Mouse (Mus musculus): ENCODE measurements around the gene Pnpla3. TPM values are rescaled to one million over a fixed set of nuclear protein-coding genes. Genes with fewer than 3 reads are reported as not detected.

Gene Pnpla3
- total and polyA plus RNA-seq, 2 experiments, result 2.6 to 10.6 TPM

- Histone ChIP-seq H3K36me3 (ENCODE audit: control insufficient read depth, insufficient read depth, low read length) (no peaks in the 10 kb centered on the region), H3K4me1 (ENCODE audit: control insufficient read depth, insufficient read depth, low read length) (peaks cover 9% of the 10 kb centered on the region; the same call in 1 of the 2 replicates), H3K27ac (replicated peaks; ENCODE audit: insufficient read depth, low read depth, low read length) (no peak overlapping the region), H3K9ac (ENCODE audit: low read depth, low read length) (no peak overlapping the region), H3K4me3 (ENCODE audit: insufficient read depth, low read depth, low read length) (no peak overlapping the region), H3K27me3 (ENCODE audit: control insufficient read depth, insufficient read depth, low read length) (no peaks in the 10 kb centered on the region), H3K79me2 (ENCODE audit: control insufficient read depth, insufficient read depth, low read length) (no peaks in the 10 kb centered on the region)
- DNase-seq (ENCODE audit: extremely low read depth, low read depth, low spot score), result no peak
- 49% methylated on average over 6 of the region's 6 CpGs for WGBS
- TF ChIP-seq POLR2A (IDR thresholded peaks at IDR 0.05; ENCODE audit: extremely low read depth, insufficient read depth, low read length) (no peak), CTCF (IDR thresholded peaks at IDR 0.05; ENCODE audit: low read depth, low read length) (no peak)
These were observed 5.8 kb upstream of the Pnpla3 start for GRCm38 (mm10) chr15:84161871-84162270.

GRCm38 (mm10) chr15:84166818-84167217 is 819 bp upstream of the Pnpla3 start:
- Histone ChIP-seq H3K4me3 (ENCODE audit: insufficient read depth, low read depth, low read length) (no peak overlapping the region), H3K27me3 (ENCODE audit: control insufficient read depth, insufficient read depth, low read length) (no peaks in the 10 kb centered on the region), H3K79me2 (ENCODE audit: control insufficient read depth, insufficient read depth, low read length) (no peaks in the 10 kb centered on the region), H3K27ac (replicated peaks; ENCODE audit: insufficient read depth, low read depth, low read length) (no peak overlapping the region), H3K4me1 (ENCODE audit: control insufficient read depth, insufficient read depth, low read length) (peaks cover 9% of the 10 kb centered on the region), H3K36me3 (ENCODE audit: control insufficient read depth, insufficient read depth, low read length) (0 out of 2 replicates have a peak, but pooled peaks cover 3% of the 10 kb centered on the region), H3K9ac (ENCODE audit: low read depth, low read length) (no peak overlapping the region)
- 68% methylated on average over 6 of the region's 6 CpGs for WGBS
- no peak for TF ChIP-seq CTCF (IDR thresholded peaks at IDR 0.05; ENCODE audit: low read depth, low read length)
- TF ChIP-seq POLR2A (IDR thresholded peaks at IDR 0.05; ENCODE audit: extremely low read depth, insufficient read depth, low read length), result no peak
- DNase-seq (ENCODE audit: extremely low read depth, low read depth, low spot score), result no peak

GRCm38 (mm10) chr15:84168170-84169161 is 829 bp downstream of the Pnpla3 start:
- no peaks in the 10 kb centered on the region for H3K79me2 ChIP-seq (ENCODE audit: control insufficient read depth, insufficient read depth, low read length)
- peak overlapping the region; percentile 74 for H3K27ac ChIP-seq (replicated peaks; ENCODE audit: insufficient read depth, low read depth, low read length)
- peak overlapping the region; percentile 85 for H3K4me3 ChIP-seq (ENCODE audit: insufficient read depth, low read depth, low read length)
- H3K9ac ChIP-seq (ENCODE audit: low read depth, low read length), result peak overlapping the region; percentile 87
- 4% methylated on average over 28 of the region's 28 CpGs for WGBS
- peak; percentile 98 for DNase-seq (ENCODE audit: extremely low read depth, low read depth, low spot score)
- TF ChIP-seq POLR2A (IDR thresholded peaks at IDR 0.05; ENCODE audit: extremely low read depth, insufficient read depth, low read length) (0 out of 2 replicates have a peak, but pooled peaks have one; percentile 19), CTCF (IDR thresholded peaks at IDR 0.05; ENCODE audit: low read depth, low read length) (no peak)
- peaks cover 5% of the 10 kb centered on the region for H3K4me1 ChIP-seq (ENCODE audit: control insufficient read depth, insufficient read depth, low read length)
- H3K27me3 ChIP-seq (ENCODE audit: control insufficient read depth, insufficient read depth, low read length), result no peaks in the 10 kb centered on the region
- H3K36me3 ChIP-seq (ENCODE audit: control insufficient read depth, insufficient read depth, low read length), result 0 out of 2 replicates have a peak, but pooled peaks cover 3% of the 10 kb centered on the region

- H3K4me1 ChIP-seq (ENCODE audit: control insufficient read depth, insufficient read depth, low read length), result peaks cover 5% of the 10 kb centered on the region
- no peak for TF ChIP-seq CTCF (IDR thresholded peaks at IDR 0.05; ENCODE audit: low read depth, low read length)
- no peak for TF ChIP-seq POLR2A (IDR thresholded peaks at IDR 0.05; ENCODE audit: extremely low read depth, insufficient read depth, low read length)
- H3K79me2 ChIP-seq (ENCODE audit: control insufficient read depth, insufficient read depth, low read length), result no peaks in the 10 kb centered on the region
- H3K27ac ChIP-seq (replicated peaks; ENCODE audit: insufficient read depth, low read depth, low read length), result no peak overlapping the region; the same call in 1 of the 2 replicates
- WGBS, result 31% methylated on average over 1 of the region's 1 CpGs
- H3K36me3 ChIP-seq (ENCODE audit: control insufficient read depth, insufficient read depth, low read length), result peaks cover 8% of the 10 kb centered on the region; the same call in 1 of the 2 replicates
- no peak overlapping the region for H3K4me3 ChIP-seq (ENCODE audit: insufficient read depth, low read depth, low read length)
- DNase-seq (ENCODE audit: extremely low read depth, low read depth, low spot score), result peak; percentile 80
- H3K27me3 ChIP-seq (ENCODE audit: control insufficient read depth, insufficient read depth, low read length), result no peaks in the 10 kb centered on the region
- H3K9ac ChIP-seq (ENCODE audit: low read depth, low read length), result no peak overlapping the region
These were observed 1.9 kb downstream of the Pnpla3 start for GRCm38 (mm10) chr15:84169511-84169910.

GRCm38 (mm10) chr15:84171166-84171565 is 3.5 kb downstream of the Pnpla3 start:
- 93% methylated on average over 7 of the region's 7 CpGs for WGBS
- no peak overlapping the region for H3K4me3 ChIP-seq (ENCODE audit: insufficient read depth, low read depth, low read length)
- TF ChIP-seq CTCF (IDR thresholded peaks at IDR 0.05; ENCODE audit: low read depth, low read length) (no peak), POLR2A (IDR thresholded peaks at IDR 0.05; ENCODE audit: extremely low read depth, insufficient read depth, low read length) (no peak)

More at GRCm38 (mm10) chr15:84171166-84171565, 3.5 kb downstream of the Pnpla3 start:
- H3K27ac ChIP-seq (replicated peaks; ENCODE audit: insufficient read depth, low read depth, low read length), result no peak overlapping the region
- no peaks in the 10 kb centered on the region for H3K79me2 ChIP-seq (ENCODE audit: control insufficient read depth, insufficient read depth, low read length)
- H3K4me1 ChIP-seq (ENCODE audit: control insufficient read depth, insufficient read depth, low read length), result peaks cover 5% of the 10 kb centered on the region
- no peak for DNase-seq (ENCODE audit: extremely low read depth, low read depth, low spot score)
- H3K36me3 ChIP-seq (ENCODE audit: control insufficient read depth, insufficient read depth, low read length), result peaks cover 13% of the 10 kb centered on the region; the same call in 1 of the 2 replicates
- no peak overlapping the region for H3K9ac ChIP-seq (ENCODE audit: low read depth, low read length)
- H3K27me3 ChIP-seq (ENCODE audit: control insufficient read depth, insufficient read depth, low read length), result no peaks in the 10 kb centered on the region

All from liver, adult 2 months (tissue).